Comparison of ENCODE assay signal across 1 mouse cellular context in the genomic region with DNA sequence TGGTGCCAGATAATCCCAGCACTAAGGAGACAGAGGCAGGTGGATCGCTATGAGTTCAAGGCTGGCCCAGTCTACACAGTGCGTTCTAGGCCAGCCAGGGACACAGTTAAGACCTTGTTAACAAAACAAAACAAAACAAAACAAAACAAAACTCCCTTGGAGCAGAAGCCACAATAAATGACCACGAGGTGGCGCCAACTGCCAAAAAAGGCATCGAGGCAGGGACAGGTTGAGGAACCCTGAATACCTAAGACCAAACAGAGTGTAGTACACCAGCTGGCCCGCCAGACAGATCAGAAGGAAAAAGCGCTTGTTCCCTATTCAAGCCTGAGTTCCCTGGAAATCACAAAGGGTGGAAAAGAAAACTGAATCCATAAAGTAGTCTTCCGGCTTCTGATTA.
A peak's percentile ranks its signal among the peaks of the same experiment; 100 is the strongest.
TF ChIP-seq lines count a peak whose summit lies in the region.

No protein-coding gene starts in this region.

TF ChIP-seq in CH12.LX, 34 proteins besides CTCF, POLR2A, EP300 and RAD21:
- TF ChIP-seq ZNF384 (IDR thresholded peaks at IDR 0.05; ENCODE audit: low read depth, low read length), result no peak
- no peak for TF ChIP-seq JUN (IDR thresholded peaks at IDR 0.05; ENCODE audit: insufficient read depth, low read depth, low read length)
- peak; percentile 69 for TF ChIP-seq ZC3H11A (IDR thresholded peaks at IDR 0.05; ENCODE audit: low read depth, low read length)
- no peak for TF ChIP-seq TCF12 (IDR thresholded peaks at IDR 0.05; ENCODE audit: low read depth, low read length)
- peak; percentile 98 for TF ChIP-seq SMC3 (IDR thresholded peaks at IDR 0.05; ENCODE audit: low read depth, low read length)
- peak; percentile 27; the same call in 1 of the 2 replicates for TF ChIP-seq MEF2A (IDR thresholded peaks at IDR 0.05; ENCODE audit: borderline replicate concordance, low read depth, low read length)
- TF ChIP-seq IRF4 (IDR thresholded peaks at IDR 0.05; ENCODE audit: low read depth, low read length), result peak; percentile 43; the same call in 1 of the 2 replicates
